Mouse (Mus musculus) ES-E14 (cell line): ENCODE measurements around the gene Reln. TPM values are rescaled to one million over a fixed set of nuclear protein-coding genes. Genes with fewer than 3 reads are reported as not detected.

Experiments used
- DNase-seq: peaks from one replicate; pipeline ENCODE4 v3.0.0-alpha.2; 2013; ENCODE audit warnings: low read depth, low spot score
- H3K27ac ChIP-seq: 2 replicates; pipeline ENCODE4 v1.5.1; 2012; ENCODE audit warnings: low read depth, mild to moderate bottlenecking, low read length, moderate library complexity, mixed read lengths; ENCODE audit not compliant: poor library complexity, insufficient read depth, severe bottlenecking
- H3K36me3 ChIP-seq: 2 replicates; pipeline ENCODE4 v1.6.1; 2012; ENCODE audit warnings: mild to moderate bottlenecking, low read length, moderate library complexity, mixed read lengths; ENCODE audit not compliant: control insufficient read depth, poor library complexity, insufficient read depth, severe bottlenecking
- H3K4me1 ChIP-seq, 2 experiments: fragments of 150-350 bp in 1 of 2; sonication (generic) in 1 of 2; 2 replicates each; pipeline ENCODE4 v1.6.1; 2012; ENCODE audit warnings: low read length in 2 of 2, mild to moderate bottlenecking in 1 of 2, mixed read lengths in 1 of 2; ENCODE audit not compliant: control insufficient read depth in 2 of 2, insufficient read depth in 2 of 2, poor library complexity in 1 of 2
- H3K4me3 ChIP-seq, 2 experiments: fragments of 150-350 bp in 1 of 2; sonication (generic) in 1 of 2; 2 replicates each; pipeline ENCODE4 v1.5.1; 2012; ENCODE audit warnings: low read length in 2 of 2, low read depth in 1 of 2, mild to moderate bottlenecking in 1 of 2, mixed read lengths in 1 of 2; ENCODE audit not compliant: insufficient read depth in 1 of 2, poor library complexity in 1 of 2, severe bottlenecking in 1 of 2
- H3K9ac ChIP-seq: 2 replicates; pipeline ENCODE4 v1.6.1; 2012; ENCODE audit warnings: low read depth, mild to moderate bottlenecking, low read length, mixed read lengths; ENCODE audit not compliant: poor library complexity, insufficient read depth, severe bottlenecking
- H3K9me3 ChIP-seq: fragments of 150-350 bp; sonication (generic); 2 replicates; pipeline ENCODE4 v1.6.1; 2012; ENCODE audit warnings: low read depth, mild to moderate bottlenecking, low read length; ENCODE audit not compliant: control insufficient read depth, insufficient read depth
- CHD2 ChIP-seq: IDR thresholded peaks from 2 replicates; pipeline ENCODE4 v1.6.1; 2014; ENCODE audit warnings: mild to moderate bottlenecking, low read depth, low read length, inconsistent platforms
- HCFC1 ChIP-seq: IDR thresholded peaks from 2 replicates; pipeline ENCODE4 v1.6.1; 2012; ENCODE audit warnings: low read length, inconsistent platforms, borderline replicate concordance; ENCODE audit not compliant: insufficient read depth
- MAFK ChIP-seq: IDR thresholded peaks from 2 replicates; pipeline ENCODE4 v1.6.1; 2014; ENCODE audit warnings: mild to moderate bottlenecking, low read depth, low read length, inconsistent platforms; ENCODE audit not compliant: insufficient read depth
- ZC3H11A ChIP-seq: IDR thresholded peaks from 2 replicates; pipeline ENCODE4 v1.6.1; 2012; ENCODE audit warnings: low read depth, mild to moderate bottlenecking, inconsistent platforms, low read length, borderline replicate concordance
- ZNF384 ChIP-seq: IDR thresholded peaks from 2 replicates; pipeline ENCODE4 v1.6.1; 2012; ENCODE audit warnings: low read depth, low read length, inconsistent platforms
- in situ Hi-C, 2 experiments: fragments of 600-800 bp; cut with MboI; formaldehyde crosslinking; loops; one replicate each; pipeline ENCODE4 v1.15.1; 2025; ENCODE audit warnings: low sequenced_read_pairs in 2 of 2, inconsistent platforms in 1 of 2; ENCODE audit not compliant: unreplicated experiment in 2 of 2
- total RNA-seq: library from RNA; depleted of rRNA; stranded (reverse); fragments of 300-350 nt; gene quantifications from 2 replicates; pipeline ENCODE4 v1.2.3, GENCODE M21; 2012; rRNA removed

The Reln gene
- 2.1 and 2.5 TPM in 2 replicates for total RNA-seq

DNA sequence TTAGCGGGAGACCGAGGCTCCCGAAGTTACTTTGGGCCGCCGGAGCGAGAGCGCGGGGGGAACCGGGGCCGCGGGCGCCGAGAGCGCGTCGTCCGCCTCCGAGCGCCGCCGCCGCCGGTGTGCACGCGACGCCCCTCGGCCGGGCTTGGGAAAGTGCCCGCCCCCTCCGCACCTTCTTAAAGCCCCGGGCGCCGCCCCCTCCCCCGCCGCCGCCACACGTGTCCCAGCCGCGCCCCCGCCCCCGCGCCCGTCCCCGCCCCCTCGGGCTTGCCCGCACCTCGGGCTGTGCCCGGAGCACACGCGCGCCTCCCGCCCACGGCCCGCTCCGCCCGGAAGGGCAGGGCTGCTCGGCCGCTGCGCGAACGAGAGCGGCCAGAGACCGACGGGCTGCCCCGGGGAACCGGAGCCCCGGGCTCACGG lies at the start of gene Reln:
Gene Reln, minus strand, starts transcription at position 147 of the 420 bp plus-strand sequence.
- H3K27ac ChIP-seq, result no peak within 1 kb of the TSS
- no peaks in the 10 kb centered on the region for H3K9me3 ChIP-seq
- peak within 1 kb of the TSS; percentile 63 to 79 for H3K4me3 ChIP-seq
- DNase-seq, result peak; percentile 40
- TF ChIP-seq CHD2 (no peak), ZNF384 (no peak), MAFK (no peak), HCFC1 (no peak), ZC3H11A (no peak)
- H3K4me1 ChIP-seq, result peaks cover 0 to 3% of the 10 kb centered on the region in 2 experiments; a peak in 2 of 4 replicates
- peak within 1 kb of the TSS; percentile 49 for H3K9ac ChIP-seq
- no peaks in the 10 kb centered on the region for H3K36me3 ChIP-seq
- in situ Hi-C loops, result no loop called here

- no peak for DNase-seq
- no peak overlapping the region for H3K27ac ChIP-seq
- no peaks in the 10 kb centered on the region for H3K4me1 ChIP-seq
- H3K36me3 ChIP-seq, result no peaks in the 10 kb centered on the region
- no peak overlapping the region for H3K9ac ChIP-seq
- no peak overlapping the region for H3K4me3 ChIP-seq
- no peaks in the 10 kb centered on the region for H3K9me3 ChIP-seq
- in situ Hi-C loops, result no loop called here
- TF ChIP-seq CHD2 (no peak), MAFK (no peak), ZNF384 (no peak), ZC3H11A (no peak), HCFC1 (no peak)
Measured at GRCm38 (mm10) chr5:22388502-22388901, 44.0 kb upstream of the Reln start.

- no peaks in the 10 kb centered on the region for H3K4me1 ChIP-seq
- no peaks in the 10 kb centered on the region for H3K9me3 ChIP-seq
- DNase-seq, result no peak
- in situ Hi-C loops, result no loop called here
- H3K27ac ChIP-seq, result no peak overlapping the region
- TF ChIP-seq HCFC1 (no peak), MAFK (no peak)
- H3K4me3 ChIP-seq, result no peak overlapping the region
- no peaks in the 10 kb centered on the region for H3K36me3 ChIP-seq
- no peak overlapping the region for H3K9ac ChIP-seq
Measured at GRCm38 (mm10) chr5:22360510-22360909, 16.0 kb upstream of the Reln start.

GRCm38 (mm10) chr5:22348412-22348811 lies 3.9 kb upstream of the Reln start:
- no peak overlapping the region for H3K4me3 ChIP-seq
- no peak overlapping the region for H3K9ac ChIP-seq
- no peak for DNase-seq
- no peaks in the 10 kb centered on the region for H3K36me3 ChIP-seq
- peaks cover 0 to 3% of the 10 kb centered on the region in 2 experiments; a peak in 2 of 4 replicates for H3K4me1 ChIP-seq
- no peak overlapping the region for H3K27ac ChIP-seq
- in situ Hi-C loops, result no loop called here
- TF ChIP-seq CHD2, result no peak
- no peak for TF ChIP-seq ZNF384
- no peak for TF ChIP-seq HCFC1
- no peaks in the 10 kb centered on the region for H3K9me3 ChIP-seq

DNA sequence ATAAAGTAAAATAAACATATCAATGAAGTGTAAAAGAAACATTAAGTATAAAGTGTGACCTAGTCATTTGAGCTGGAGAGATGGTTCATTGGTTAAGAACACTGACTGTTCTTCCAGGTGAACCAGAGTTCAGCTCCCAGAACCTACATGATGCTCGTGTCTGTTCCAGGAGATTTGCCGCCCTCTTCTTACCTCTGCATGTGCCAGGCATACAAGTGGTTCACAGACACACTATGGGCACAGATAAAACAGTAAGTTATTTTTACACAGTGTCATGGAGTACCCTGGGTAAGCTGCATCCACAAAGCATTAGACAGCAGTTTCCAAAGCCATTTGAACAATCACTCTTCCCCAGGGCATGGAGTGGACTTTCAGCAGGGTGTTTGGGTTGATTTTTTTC lies 3.2 kb upstream of the Reln start:
- no peak overlapping the region for H3K4me3 ChIP-seq
- H3K4me1 ChIP-seq, result peaks cover 0 to 3% of the 10 kb centered on the region in 2 experiments; a peak in 2 of 4 replicates
- no peaks in the 10 kb centered on the region for H3K9me3 ChIP-seq
- in situ Hi-C loops, result no loop called here
- no peak overlapping the region for H3K27ac ChIP-seq
- no peak for DNase-seq
- TF ChIP-seq ZC3H11A (no peak), ZNF384 (no peak), MAFK (no peak), CHD2 (no peak)
- no peak overlapping the region for H3K9ac ChIP-seq
- H3K36me3 ChIP-seq, result no peaks in the 10 kb centered on the region
